Mouse (Mus musculus): ENCODE data around the gene Adamts13.

GRCm38 (mm10) chr2:26950411-26950810 is 22.8 kb upstream of the Adamts13 start:
- TF ChIP-seq CTCF (IDR thresholded peaks at IDR 0.05; ENCODE audit: control insufficient read depth, insufficient read depth, low read length) (no peak), POLR2A (IDR thresholded peaks at IDR 0.05; ENCODE audit: borderline replicate concordance, control insufficient read depth, low read depth, low read length) (no peak)

Measured in bone marrow, adult 2 months (tissue).